Mouse (Mus musculus): ENCODE measurements around the gene Tns4.
A peak's percentile ranks its signal among the peaks of the same experiment; 100 is the strongest.

Tns4 gene

DNA sequence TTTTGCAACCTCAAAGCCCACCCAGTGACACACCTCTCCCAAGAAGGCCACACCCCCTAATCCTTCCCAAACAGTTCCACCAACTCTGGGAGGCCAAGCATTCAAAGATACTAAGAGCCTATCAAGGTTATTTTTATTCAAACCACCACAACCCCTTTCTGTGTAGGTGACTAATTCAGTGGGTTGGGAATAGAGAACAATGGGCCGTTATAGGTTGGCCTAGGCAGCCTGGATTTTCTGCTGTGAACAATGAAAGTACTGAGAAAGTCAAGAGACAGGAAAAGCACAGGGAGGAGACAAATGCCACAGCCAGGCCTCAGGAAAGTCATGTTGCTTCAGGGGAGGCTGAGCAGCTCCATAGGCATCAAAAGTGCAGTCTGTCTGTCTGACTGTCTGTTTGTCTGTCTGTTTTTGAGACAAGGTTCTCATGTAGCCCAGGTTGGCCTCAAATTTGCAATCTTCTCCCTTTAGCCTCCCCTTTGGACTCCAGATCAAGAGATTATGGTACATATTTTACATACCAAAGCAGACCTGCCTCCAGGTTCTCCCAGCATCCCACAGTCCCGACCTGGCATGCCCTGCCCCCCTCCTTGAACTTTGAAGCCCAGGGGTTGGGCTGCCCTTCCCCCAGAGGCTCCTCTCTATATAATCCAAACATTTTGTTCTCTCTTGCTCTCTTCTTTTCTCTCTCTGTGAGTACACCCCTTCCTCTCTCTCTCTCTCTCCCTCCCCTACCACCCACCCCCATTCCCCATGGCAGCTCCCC lies 6.0 kb upstream of the Tns4 start:
- DNase-seq (ENCODE audit: extremely low read depth, low read depth, low spot score): no peak

DNA sequence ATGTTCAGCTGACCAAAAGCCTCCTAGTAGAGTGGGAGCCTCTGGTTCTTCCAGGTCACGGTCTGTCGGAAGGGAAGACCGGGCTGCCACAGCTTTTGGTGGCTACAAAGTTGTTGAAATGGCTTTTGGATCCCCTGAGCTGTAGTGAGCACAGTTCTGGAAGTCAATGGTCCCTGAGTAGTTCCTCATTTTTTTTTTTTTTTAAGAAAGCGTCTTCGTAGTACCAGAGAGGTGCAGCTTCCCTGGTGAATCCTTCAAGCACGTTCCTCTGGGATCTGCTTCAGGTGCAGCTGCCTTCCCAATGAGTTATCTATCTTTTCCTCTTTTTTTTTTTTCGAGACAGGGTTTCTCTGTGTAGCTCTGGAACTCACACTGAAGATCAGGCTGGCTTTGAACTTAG lies 4.6 kb upstream of the Tns4 start:
- no peak for DNase-seq (ENCODE audit: extremely low read depth, low read depth, low spot score)

DNA sequence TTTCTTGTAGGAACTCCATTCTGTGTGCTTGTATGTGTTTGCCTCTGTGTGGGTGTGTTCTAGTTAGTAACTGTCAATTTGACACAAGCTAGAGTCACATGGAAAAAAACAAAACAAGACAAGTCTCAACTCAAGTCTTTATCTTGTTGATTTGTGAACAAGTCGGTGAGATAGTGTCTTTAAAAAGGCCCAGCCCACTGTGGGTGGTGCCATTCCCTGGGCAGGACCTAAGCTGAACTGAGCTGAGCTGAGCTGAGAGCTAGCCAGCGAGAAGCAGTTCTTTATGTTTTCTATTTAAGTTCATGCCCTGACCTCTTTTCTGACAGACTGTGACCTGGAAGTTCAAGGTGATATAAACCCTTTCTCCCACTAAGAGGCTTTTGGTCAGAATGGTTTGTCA lies 2.6 kb upstream of the Tns4 start:
- DNase-seq (ENCODE audit: extremely low read depth, low read depth, low spot score): no peak

DNA sequence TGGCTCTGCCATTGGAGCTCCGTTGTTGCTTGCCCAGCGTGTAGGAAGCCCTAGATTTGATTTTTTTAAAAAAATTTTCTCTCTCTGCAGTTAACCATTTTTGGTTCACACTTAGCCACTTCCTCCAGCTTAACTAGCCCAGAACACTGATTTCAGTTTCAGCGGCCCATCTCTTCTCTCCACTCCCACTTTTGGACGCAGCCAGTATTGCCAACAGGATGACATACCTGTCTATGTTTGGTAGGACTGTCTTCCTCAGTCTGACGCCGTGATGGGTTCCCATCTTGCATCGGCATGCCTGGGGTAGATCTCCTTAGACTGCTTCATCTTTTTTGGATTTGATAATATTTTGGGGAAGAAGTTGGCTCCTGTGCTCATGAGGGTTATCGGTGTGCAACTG lies 1.3 kb upstream of the Tns4 start:
- no peak for DNase-seq (ENCODE audit: extremely low read depth, low read depth, low spot score)

DNA sequence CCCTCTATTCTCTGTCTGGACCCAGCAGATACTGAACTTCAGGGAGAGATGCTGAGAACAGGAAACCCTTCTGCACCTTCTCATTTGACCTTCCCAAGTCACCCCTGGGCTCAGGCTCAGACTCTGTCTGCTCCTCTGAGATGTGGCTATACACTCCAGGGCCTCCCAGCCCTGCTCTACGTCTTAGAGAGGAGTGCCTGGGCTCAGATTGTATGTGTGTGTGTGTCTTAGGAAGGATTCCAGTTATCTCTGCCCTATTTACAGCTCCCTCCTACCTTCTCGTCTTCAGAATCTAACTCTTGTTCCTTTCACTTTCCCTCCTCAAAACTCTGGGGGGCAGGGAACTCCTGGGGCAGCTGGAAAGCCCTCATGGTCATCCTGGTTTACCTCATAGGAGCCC lies 620 bp downstream of the Tns4 start:
- no peak for DNase-seq (ENCODE audit: extremely low read depth, low read depth, low spot score)

DNA sequence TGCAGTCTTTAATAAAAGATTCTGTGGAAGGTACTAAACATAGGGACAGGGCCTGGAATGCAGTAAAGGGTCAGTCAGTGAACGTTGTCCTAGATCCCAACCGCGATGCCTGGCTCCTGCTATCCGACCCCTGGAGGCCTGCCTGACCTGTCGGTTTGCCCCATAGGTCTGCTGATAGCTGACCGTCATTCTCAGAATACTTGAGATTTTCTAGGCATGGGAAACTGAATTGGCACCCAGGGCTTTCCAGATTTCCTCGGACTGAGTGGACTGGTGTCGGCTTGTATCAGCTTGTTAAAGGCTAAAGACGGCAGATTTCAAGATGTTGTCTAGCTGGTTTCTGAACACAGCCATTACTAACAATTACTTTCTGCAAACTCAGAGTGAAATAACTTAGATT lies 4.7 kb downstream of the Tns4 start:
- no peak for DNase-seq (ENCODE audit: extremely low read depth, low read depth, low spot score)

DNA sequence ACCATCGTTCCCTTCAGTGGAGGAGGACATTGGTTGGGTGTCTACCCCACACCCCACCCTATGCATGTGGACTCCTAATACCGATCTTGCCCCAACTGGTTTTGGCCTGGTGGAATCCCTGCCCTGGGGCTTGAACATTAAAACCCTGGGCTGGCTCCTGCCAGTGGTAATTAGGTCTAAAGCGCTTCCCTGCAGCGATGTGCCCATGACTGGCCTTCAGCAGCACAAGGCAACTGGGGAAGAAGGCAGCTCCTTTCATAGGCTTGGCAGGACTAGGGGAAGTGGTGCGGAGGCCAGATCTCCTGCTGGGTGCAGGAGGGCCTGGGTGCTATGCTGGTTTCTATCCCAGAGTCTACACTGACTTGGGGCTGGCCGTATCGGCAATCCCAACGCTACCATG lies 5.6 kb downstream of the Tns4 start:
- DNase-seq (ENCODE audit: extremely low read depth, low read depth, low spot score): peak; percentile 81

DNA sequence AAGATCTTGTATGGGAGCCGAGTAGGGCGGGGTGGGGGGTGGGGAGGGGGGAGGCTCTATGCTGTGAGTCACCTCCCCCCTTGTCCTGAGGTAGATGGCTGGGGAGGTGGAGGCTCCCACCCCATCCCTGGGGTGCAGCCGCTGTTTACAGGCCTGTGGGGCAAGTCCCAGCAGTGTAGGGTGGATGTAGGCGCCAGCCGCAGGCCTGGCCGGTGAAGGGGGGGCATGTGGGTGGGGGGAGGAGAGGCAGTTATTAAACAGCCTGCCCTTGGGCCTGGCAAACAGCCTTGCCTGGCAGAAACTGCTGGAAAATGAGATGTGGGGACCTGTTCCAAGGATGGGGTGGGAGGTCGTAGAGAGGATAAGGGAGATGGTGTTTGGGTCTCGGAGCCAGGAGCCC lies 7.0 kb downstream of the Tns4 start:
- DNase-seq (ENCODE audit: extremely low read depth, low read depth, low spot score): no peak

DNA sequence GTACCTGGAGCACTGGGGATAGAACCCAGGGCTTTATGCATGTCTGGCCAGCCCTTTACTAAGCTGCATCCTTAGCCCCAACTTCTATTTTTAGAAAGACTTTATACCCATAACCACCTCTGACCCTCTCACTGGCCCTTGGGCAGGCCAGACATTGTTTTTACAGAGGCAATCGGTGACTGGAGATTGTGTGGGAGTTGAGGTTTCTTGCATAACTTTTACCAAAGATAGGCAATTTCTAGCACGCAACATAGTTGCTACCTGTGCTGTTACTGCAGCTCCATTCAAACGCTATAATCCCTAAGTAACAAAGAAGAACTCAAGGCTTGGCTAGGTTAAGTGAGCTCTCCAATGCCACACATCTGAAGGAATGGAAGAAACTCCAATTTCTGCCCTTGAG lies 7.5 kb downstream of the Tns4 start:
- peak; percentile 88 for DNase-seq (ENCODE audit: extremely low read depth, low read depth, low spot score)

DNA sequence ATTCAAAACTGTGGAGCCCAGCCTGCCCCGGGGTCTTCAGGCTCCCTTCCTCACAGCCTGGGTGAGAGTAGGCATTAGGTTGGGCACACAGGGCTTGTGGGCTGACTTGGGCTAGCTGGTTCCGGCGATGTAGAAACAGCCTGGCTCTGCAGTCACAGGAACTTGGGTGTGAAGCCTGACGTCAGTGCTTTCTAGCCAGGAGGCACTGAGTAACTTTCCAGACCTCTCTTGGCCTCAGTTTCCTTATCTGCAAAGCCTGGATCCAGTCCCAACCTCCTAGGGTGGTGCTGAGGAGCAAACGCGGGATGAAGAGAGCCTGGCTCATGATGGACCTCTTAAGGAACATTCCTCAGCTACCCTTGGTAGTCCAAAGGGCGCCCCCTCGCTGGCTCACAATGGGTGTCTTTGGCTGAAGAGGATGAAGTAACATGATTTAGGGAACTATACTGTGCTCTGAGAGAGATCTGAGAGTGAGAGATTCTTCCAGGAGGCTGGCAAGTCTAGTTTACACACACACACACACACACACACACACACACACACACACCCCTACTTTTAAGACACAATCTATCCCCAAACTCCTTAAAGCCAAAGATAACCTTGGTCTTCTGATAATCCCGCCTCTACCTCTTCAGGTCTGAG lies 8.1 kb downstream of the Tns4 start:
- peak; percentile 58 for DNase-seq (ENCODE audit: extremely low read depth, low read depth, low spot score)

DNA sequence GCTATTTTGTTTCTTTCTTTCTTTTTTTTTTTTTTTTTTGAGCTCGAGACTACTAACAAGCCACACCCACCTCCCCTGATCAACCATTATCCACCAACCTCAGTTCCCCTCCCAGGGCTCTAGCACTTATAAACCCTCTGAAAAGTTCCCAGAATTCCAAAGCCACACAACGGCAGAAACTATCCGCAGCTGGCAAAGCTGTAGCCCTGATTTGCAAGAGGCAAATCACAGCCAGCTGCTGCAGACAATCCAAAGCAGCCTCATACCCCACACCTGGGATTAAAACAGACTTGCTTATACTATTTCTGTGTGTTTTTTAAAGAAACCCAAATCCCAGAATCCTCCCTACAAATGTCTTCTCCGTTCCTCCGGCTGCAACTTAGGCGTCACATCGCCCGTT lies 11.2 kb downstream of the Tns4 start:
- no peak for DNase-seq (ENCODE audit: extremely low read depth, low read depth, low spot score)

DNA sequence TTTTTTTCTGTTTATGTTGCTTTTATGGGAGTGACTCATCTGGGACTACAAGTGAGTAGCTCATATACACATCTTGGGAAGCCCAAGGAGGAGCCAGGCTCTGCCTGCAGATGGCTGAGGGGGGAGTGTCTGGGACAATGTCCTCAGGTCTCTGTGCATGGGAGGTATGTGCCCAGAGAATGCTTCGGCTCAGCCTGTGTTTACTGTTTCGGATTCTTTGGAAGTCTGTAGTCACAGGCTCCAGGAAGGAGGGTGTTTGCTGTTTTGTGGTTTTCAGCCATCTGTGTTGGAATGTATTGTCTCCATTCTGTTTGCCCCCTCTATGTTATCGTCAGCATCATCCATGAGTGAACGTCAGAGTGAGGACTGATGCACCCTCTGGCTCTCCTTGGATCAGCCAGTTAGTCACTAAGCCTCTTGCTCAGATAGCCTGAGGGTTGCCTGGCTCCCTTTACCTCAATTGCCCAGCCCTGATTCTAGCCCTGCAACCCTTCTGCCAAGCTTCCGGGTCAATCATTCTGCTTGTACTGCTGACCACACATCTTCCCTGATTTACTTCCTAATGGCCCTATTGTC lies 12.3 kb downstream of the Tns4 start:
- DNase-seq (ENCODE audit: extremely low read depth, low read depth, low spot score): no peak

DNA sequence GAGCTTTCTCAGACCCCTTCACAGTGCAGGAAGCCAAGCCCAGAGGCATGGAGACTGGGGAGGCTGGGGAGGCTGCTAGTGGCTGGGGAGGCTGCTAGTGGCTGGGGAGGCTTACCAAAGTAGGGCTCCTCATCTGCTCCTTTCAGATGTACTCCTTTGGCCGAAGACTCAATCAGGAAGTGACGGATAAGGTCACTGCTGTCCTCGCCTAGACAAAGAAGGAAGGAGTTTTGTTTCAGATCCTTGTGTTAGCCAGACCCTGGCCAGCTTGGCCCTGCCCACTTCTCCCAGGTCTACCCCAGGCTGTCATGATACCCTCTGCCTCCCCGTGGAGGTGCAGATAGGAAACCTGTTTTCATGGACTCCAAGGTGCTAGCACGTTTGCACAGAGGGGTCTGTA lies 15.3 kb downstream of the Tns4 start:
- DNase-seq (ENCODE audit: extremely low read depth, low read depth, low spot score): no peak

DNA sequence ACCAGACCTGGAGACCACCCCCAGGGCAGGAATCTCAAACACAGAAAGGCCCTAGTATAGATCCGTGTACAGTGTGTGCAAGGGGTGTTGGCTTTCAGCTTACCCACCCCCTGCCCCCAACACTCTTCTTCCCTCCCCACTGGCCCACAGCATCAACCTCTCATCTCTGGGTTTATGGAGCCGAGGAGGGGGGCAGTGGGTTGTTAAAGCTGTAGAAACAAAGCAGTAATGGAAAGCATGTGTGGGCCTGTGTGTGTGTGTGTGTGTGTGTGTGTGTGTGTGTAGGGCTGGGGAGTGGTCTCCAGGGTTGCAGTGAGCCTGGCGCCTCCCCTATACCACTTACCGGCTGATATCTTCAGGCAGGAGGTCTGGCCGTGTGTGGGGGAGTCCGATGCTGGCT lies 17.2 kb downstream of the Tns4 start:
- DNase-seq (ENCODE audit: extremely low read depth, low read depth, low spot score): no peak

DNA sequence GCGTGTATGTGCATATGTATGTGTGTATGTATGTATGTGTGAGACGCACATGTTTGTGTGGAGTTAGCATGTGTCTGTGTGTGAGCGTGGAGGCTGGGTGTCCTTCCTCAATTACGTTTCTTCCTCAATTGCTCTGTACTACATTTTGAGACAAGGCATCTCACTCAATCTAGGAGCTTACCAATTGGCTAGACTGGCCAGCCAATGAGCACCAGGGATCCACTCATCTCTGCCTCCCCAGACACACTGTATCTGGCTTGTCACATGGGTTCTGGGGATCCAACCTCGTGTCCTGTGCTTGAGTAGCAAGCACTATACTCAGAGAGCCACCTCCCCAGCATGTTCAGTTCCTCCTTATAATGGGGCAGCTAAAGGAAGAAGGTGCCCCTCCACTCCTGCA lies 20.7 kb downstream of the Tns4 start:
- no peak for DNase-seq (ENCODE audit: extremely low read depth, low read depth, low spot score)

DNA sequence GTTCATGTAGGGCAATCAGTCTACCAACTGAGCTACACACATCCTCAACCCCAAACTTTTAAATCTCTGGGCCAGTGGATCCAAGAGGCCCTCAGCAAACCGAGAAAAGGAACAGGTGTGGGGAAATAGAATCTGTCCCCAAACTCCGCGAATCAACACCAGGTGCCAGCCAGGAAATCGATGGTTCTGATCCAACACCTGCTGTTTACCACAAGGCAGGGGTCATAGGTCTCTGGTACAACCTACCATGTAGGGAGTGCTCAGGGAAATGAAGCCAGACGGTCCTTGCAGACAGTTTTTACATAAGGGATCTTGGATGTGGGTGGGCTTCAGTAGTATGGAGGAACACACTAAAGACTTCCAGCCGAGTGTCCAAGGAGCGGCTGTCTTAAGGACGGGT lies 21.5 kb downstream of the Tns4 start:
- no peak for DNase-seq (ENCODE audit: extremely low read depth, low read depth, low spot score)

DNA sequence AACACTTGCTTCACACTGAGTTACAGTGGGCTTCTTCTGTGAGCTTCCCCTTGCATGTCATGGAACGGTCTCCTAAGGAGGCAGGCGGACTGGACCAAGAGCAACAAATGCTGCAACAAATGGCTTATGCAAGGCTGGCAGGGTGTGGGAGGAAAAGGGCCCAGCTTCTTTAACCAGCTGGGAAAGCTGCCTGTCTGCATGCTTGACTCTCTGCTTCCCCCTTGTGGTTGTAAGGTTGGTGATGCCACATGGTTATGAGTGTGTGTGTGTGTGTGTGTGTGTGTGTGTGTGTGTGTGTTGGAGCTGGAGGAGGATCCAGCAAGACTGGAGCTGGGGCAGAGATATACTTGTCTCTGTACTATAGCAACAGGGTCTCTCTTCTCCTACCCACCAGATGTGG lies 23.1 kb downstream of the Tns4 start:
- DNase-seq (ENCODE audit: extremely low read depth, low read depth, low spot score): no peak

DNA sequence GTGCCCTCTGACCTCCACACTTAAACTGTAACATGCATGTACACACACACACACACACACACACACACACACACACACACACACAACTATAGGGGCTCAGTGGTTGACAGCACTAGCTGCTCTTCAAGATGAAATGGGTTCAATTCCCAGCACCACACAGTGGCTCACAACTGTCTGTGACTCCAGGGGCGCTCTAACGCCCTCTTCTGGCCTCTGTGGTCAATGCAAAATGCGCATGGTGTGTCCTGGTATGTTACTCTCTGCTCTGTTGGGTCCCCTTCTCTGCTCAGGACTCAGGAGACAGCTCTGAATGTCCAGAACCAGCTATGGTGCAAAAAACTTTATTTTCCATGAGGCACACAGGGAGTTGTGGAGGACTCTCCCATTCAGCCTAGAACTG lies 23.8 kb downstream of the Tns4 start:
- DNase-seq (ENCODE audit: extremely low read depth, low read depth, low spot score): no peak

DNA sequence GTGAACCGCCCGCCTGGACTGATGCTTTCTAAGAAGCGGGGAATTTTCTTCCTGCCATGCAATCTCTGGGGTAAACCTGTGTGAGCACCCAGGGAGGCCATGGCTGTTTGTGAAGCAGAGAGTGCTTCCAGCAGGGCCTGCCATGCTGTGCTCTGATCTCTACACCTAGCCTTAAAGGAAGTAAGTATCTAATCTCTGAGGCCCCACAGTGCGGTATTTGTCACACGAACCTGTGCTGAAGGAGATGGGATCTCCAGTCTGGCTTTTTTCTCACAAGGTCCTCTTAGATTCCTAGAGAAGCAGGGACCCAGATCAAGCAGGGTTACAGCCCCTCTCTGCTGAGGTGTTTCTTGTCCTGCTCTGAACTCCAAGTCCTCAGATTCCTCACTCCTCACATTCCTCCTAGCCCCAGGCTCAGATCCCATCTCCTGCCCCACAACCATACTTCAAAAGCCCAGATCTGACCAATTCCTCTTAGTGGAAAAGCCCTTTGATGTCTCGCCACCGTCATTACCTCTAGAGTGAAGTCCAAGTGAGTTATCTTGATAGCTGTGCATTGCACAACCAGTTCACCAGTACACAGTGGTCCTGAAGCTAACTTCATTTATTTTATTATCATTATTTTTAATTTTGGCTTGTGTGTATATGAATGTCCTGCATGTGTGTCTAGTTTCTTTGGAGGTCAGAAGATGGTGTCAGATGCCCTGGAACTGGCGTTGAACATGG lies 25.5 kb downstream of the Tns4 start:
- DNase-seq (ENCODE audit: extremely low read depth, low read depth, low spot score): no peak

DNA sequence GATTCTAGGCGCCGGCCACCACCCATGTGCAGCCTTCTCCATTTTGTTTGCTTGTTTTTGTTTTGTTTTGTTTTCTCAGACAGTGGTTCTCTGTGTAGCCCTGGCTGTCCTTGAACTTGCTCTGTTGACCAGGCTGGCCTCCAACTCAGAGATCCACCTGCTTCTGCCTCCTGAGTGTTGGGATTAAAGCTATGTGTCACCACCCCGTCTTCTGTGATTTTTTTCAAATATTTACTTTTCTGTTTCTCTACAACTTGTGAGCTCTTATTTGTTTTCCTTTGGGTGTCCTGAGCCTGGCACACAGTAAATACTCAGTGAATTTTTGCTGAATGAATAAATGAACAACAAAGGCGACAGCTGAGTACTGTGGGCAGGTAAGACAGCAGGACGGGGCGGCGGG lies 26.4 kb downstream of the Tns4 start:
- no peak for DNase-seq (ENCODE audit: extremely low read depth, low read depth, low spot score)

DNA sequence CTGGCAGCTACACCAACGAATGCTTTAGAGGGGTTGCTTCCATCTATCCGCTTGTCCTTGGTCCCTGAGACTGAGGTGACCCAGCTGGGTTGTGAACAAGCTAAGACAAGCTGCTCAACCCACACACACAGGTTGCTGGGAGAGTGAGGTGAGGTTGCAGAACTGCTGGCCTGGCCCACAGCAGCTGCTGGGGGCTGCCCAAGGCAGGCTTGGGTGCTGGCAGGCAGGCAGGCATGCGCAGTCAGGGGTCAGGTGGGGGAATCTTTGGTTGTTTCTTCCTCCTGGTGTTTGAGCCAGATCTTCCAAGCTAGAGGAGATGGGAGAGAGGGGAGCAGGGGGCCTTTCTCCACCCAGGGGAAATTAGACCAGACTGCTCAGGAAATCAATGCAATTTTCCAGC lies 28.7 kb downstream of the Tns4 start:
- DNase-seq (ENCODE audit: extremely low read depth, low read depth, low spot score): no peak

Measured in fat pad, adult 2 months (tissue).